Mouse (Mus musculus) kidney, adult 2 months (tissue): ENCODE measurements at regions not wholly inside any gene's neighbourhood (a gene's known extent, or its start where the extent isn't known, plus 50 kb on each side); places are given as distances from the start of the nearest gene placed in this dataset.

Source experiments
- DNase-seq: peaks from one replicate; pipeline ENCODE4 v3.0.0; 2021
- H3K27ac ChIP-seq: fragments of 200-500 bp; 2 replicates; pipeline ENCODE4 v1.5.1; 2012; ENCODE audit warnings: low read depth, low read length, control low read depth, inconsistent platforms; ENCODE audit not compliant: insufficient read depth
- H3K27me3 ChIP-seq: fragments of 200-500 bp; replicated peaks from 2 replicates; pipeline ENCODE4 v1.6.1; 2012; ENCODE audit warnings: mild to moderate bottlenecking, moderate library complexity, low read length, inconsistent platforms; ENCODE audit not compliant: control insufficient read depth, insufficient read depth
- H3K36me3 ChIP-seq: fragments of 200-500 bp; 2 replicates; pipeline ENCODE4 v1.6.1; 2012; ENCODE audit warnings: mild to moderate bottlenecking, moderate library complexity, low read length, inconsistent platforms; ENCODE audit not compliant: control insufficient read depth, insufficient read depth
- H3K4me1 ChIP-seq: fragments of 200-500 bp; 2 replicates; pipeline ENCODE4 v1.6.1; 2011; ENCODE audit warnings: low read length; ENCODE audit not compliant: control insufficient read depth, insufficient read depth
- H3K4me3 ChIP-seq: fragments of 200-500 bp; 2 replicates; pipeline ENCODE4 v1.5.1; 2011; ENCODE audit warnings: mild to moderate bottlenecking, low read depth, low read length, control low read depth; ENCODE audit not compliant: insufficient read depth
- CTCF ChIP-seq: fragments of 200-500 bp; conservative IDR thresholded peaks from 2 replicates; pipeline ENCODE4 v1.5.1; 2011; ENCODE audit warnings: low read depth, mild to moderate bottlenecking, control low read depth, low read length, moderate library complexity, mixed read lengths; ENCODE audit not compliant: insufficient read depth, insufficient read length
- POLR2A ChIP-seq: fragments of 200-500 bp; IDR thresholded peaks from one replicate; pipeline ENCODE4 v1.6.1; 2011; ENCODE audit warnings: low read depth, low read length, control low read depth
- WGBS: fragments of 180-500 bp; shearing (Covaris S2); methylation state at CpG from one replicate; pipeline ENCODE4 v1.1.7; 2018; 5-methylcytosine and 5-hydroxymethylcytosine counted together

DNA sequence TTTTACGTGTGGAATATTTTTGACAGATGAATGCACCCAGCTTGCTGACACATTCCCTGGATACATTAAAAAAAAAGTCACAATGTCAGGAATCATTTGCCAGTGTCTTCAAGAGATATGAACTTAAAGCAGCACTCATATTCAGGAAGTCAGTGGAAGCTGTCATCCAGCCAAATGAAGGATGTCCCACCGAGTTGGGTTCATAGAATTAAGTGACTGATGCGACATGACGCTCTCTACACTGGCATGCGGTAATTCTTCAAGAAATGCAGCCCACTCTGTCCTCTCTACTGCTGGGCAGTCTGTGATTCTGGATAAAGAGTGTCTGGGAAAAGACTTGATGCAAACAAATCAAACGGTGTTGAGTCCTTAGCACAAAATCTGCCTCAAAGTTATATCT is 463.9 kb downstream of the 1700129C05Rik start:
- 75% methylated on average over 6 of the region's 6 CpGs for WGBS
- no peak overlapping the region for H3K27ac ChIP-seq
- no peaks in the 10 kb centered on the region for H3K36me3 ChIP-seq
- no peaks in the 10 kb centered on the region for H3K4me1 ChIP-seq
- DNase-seq: no peak
- no peak for TF ChIP-seq CTCF
- no peak for TF ChIP-seq POLR2A
- H3K4me3 ChIP-seq: no peak overlapping the region
- H3K27me3 ChIP-seq: no peaks in the 10 kb centered on the region

DNA sequence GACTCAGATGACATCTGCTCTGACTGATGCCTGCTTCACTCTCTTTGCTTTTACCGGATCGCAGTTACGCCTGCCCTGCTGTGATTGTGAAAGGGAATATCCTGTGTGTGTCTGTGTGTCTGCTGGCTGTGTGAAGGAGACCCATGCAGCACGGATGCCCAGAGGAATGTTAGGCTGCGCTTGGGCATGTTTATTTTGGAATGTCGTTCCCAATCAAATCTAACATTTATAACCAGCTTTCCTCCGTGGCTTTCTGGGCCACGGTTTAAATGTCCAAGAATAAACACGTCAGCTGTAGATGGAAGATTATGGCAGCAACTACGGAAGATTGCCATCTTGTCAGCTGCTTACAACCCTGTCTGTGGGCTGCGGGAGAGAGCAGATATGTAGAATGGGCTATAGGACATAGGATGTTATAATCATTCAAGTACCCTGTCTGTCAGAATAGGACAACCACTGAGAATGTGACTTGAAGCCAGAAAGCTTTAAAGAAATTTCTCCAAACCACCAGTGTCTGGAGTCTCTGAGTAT is 464.5 kb downstream of the 1700129C05Rik start:
- no peaks in the 10 kb centered on the region for H3K4me1 ChIP-seq
- H3K36me3 ChIP-seq: no peaks in the 10 kb centered on the region
- TF ChIP-seq POLR2A: no peak
- no peak overlapping the region for H3K27ac ChIP-seq
- DNase-seq: no peak
- WGBS: 37% methylated on average over 11 of the region's 11 CpGs
- no peak overlapping the region for H3K4me3 ChIP-seq
- no peaks in the 10 kb centered on the region for H3K27me3 ChIP-seq

DNA sequence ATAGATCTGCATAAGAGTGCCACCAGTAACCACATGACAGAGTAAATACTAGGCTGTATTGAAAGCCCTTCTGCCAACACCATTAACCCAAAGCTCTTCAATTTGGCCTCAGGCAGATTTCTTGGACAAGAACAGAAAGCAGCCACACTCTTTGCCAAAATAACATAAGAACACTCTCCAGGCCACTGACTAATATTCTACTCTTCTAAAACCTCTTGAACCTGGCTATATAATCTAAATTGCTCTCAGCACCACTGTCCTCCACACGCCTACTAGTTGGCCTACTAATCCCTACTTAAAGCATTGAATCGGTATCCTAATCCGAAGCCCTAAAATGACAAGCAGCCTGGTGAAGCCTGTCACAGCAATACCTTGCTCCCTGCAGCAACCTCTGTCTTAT is 467.5 kb downstream of the 1700129C05Rik start:
- Histone ChIP-seq H3K4me1 (no peaks in the 10 kb centered on the region), H3K4me3 (no peak overlapping the region), H3K36me3 (no peaks in the 10 kb centered on the region), H3K27me3 (no peaks in the 10 kb centered on the region), H3K27ac (no peak overlapping the region)
- TF ChIP-seq CTCF: no peak
- no peak for TF ChIP-seq POLR2A
- DNase-seq: no peak
- 97% methylated on average over 3 of the region's 3 CpGs for WGBS

DNA sequence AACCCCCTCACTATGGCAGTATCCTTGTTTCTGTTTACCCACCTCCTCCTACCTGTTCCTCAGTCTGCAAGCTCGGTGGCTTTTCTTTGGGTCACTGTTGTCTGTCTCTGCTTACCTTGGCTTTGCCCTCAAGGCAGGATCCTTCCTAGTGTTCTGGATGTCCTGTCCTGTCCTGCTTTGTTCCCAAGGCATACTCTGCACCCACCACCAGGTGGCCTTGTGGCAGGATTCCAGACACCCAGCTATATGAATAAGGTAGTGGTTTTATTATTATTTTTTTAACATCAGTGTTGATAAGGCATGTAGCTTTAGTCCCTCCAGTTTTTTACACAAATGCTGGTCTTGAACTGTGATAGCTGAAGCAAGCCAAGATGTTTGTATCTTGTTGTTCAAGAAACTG is 478.7 kb downstream of the 1700129C05Rik start:
- no peak overlapping the region for H3K27ac ChIP-seq
- H3K36me3 ChIP-seq: no peaks in the 10 kb centered on the region
- no peaks in the 10 kb centered on the region for H3K27me3 ChIP-seq
- no peak overlapping the region for H3K4me3 ChIP-seq
- TF ChIP-seq POLR2A (no peak), CTCF (0 out of 2 replicates have a peak, but pooled peaks have one; percentile 21)
- H3K4me1 ChIP-seq: no peaks in the 10 kb centered on the region
- no peak for DNase-seq
- 47% methylated on average over 1 of the region's 1 CpGs for WGBS

DNA sequence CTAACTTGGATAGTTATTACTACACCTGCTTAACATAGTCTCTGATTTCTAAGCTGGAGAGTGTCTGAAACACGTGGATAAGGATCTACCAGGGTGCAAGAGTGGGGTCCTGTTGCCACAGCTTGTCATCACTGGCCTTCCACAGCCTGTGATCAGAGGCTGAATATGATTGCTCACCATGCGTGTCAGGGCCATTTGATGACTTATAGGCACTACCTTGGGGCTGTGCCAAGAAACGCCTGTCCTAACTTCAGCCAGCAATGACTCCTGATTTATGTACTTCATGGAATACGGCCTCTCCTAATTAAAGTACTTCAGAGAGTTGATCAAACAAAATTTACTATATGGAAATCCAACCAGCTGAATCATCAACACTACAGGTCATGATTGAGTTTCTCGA is 480.1 kb downstream of the 1700129C05Rik start:
- no peaks in the 10 kb centered on the region for H3K36me3 ChIP-seq
- no peak overlapping the region for H3K4me3 ChIP-seq
- TF ChIP-seq CTCF (no peak), POLR2A (no peak)
- H3K27me3 ChIP-seq: no peaks in the 10 kb centered on the region
- H3K27ac ChIP-seq: no peak overlapping the region
- no peaks in the 10 kb centered on the region for H3K4me1 ChIP-seq
- DNase-seq: no peak
- 62% methylated on average over 5 of the region's 5 CpGs for WGBS

DNA sequence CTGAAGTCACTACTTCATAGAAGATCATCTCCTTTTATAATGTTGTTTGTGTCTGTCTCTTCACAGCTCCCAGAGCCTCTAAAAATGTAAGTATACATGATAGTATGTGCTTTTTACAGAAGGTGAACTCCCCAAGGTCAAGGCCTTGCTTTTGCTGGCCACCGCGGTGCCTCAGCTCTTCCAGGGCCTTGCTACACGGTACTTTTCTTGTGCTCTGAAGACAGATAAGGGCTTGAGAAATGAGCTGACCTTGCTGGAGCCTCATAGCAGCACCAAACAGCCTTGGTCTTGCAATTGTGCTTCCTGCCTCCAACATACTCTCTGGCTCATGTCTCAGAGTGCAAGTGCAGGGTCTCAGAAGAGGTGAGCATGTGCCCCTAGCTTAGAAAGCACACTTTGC is 481.3 kb downstream of the 1700129C05Rik start:
- DNase-seq: no peak
- WGBS: 75% methylated on average over 3 of the region's 3 CpGs

DNA sequence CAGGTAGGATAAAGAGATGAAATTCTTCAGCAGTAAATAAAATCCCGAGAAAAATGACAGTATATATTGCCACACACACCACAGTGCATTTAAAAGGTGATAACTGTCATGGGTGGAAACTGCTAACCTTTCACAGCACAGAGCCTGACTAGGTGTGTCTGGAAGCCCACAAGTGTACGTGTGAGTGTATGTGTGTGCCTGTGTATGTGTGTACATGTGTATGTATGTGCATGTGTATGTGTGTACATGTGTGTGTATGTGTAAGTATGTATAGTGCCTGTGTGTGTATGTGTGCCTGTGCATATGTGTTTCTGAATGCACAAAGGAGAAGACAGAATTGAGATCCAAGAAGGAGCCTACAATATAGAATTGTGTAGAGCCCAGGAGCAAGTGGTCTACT is 485.4 kb downstream of the 1700129C05Rik start:
- no peak overlapping the region for H3K27ac ChIP-seq
- 67% methylated on average over 2 of the region's 2 CpGs for WGBS
- H3K27me3 ChIP-seq: no peaks in the 10 kb centered on the region
- no peaks in the 10 kb centered on the region for H3K36me3 ChIP-seq
- H3K4me3 ChIP-seq: no peak overlapping the region
- H3K4me1 ChIP-seq: no peaks in the 10 kb centered on the region
- no peak for DNase-seq
- TF ChIP-seq POLR2A (no peak), CTCF (no peak)

More for the DNA sequence above, 481.3 kb downstream of the 1700129C05Rik start:
- TF ChIP-seq POLR2A (no peak), CTCF (no peak)
- Histone ChIP-seq H3K27ac (no peak overlapping the region), H3K4me3 (no peak overlapping the region), H3K4me1 (no peaks in the 10 kb centered on the region), H3K36me3 (no peaks in the 10 kb centered on the region), H3K27me3 (no peaks in the 10 kb centered on the region)

DNA sequence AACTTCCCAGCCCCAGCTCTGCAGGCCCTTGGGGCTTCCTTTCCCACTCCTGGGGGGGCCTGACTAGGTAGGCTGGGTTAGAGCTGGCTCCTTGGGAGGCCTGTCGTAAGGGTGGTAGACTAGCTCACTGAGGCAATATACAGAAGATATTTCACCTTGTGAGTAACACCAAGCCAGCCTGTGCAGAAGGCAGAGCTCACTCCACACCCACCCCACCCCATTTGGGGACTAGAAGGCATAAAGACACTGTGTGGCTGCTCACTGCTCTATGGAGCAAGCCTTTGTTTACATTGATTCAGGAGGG is 485.8 kb downstream of the 1700129C05Rik start:
- DNase-seq: no peak
- no peaks in the 10 kb centered on the region for H3K27me3 ChIP-seq
- WGBS: 63% methylated on average over 1 of the region's 1 CpGs
- H3K4me1 ChIP-seq: no peaks in the 10 kb centered on the region
- H3K36me3 ChIP-seq: no peaks in the 10 kb centered on the region
- H3K4me3 ChIP-seq: no peak overlapping the region
- TF ChIP-seq CTCF: no peak
- TF ChIP-seq POLR2A: no peak
- no peak overlapping the region for H3K27ac ChIP-seq
